Mouse (Mus musculus): Measurements from ENCODE around the gene Ppl. TPM values are rescaled to one million over a fixed set of nuclear protein-coding genes. Genes with fewer than 3 reads are reported as not detected.

Ppl gene
- polyA plus RNA-seq, 1 experiment from 2014 or later: 0.80 TPM

GRCm38 (mm10) chr16:5071974-5072373, 60.2 kb downstream of the Ppl start:
- H3K27me3 ChIP-seq (replicated peaks): no peaks in the 10 kb centered on the region
- no peak overlapping the region for H3K27ac ChIP-seq
- H3K36me3 ChIP-seq: peaks cover 80% of the 10 kb centered on the region
- 93% methylated on average over 7 of the region's 7 CpGs for WGBS
- no peaks in the 10 kb centered on the region for H3K9me3 ChIP-seq
- no peak for ATAC-seq (ENCODE audit: low FRiP score, low read depth)
- H3K4me3 ChIP-seq: no peak overlapping the region
- H3K4me1 ChIP-seq: no peaks in the 10 kb centered on the region
- no peak overlapping the region for H3K4me2 ChIP-seq (replicated peaks)
- no peak overlapping the region for H3K9ac ChIP-seq

GRCm38 (mm10) chr16:5070321-5070720, 61.9 kb downstream of the Ppl start:
- Histone ChIP-seq H3K9ac (no peak overlapping the region), H3K4me1 (no peaks in the 10 kb centered on the region), H3K27ac (no peak overlapping the region), H3K27me3 (replicated peaks) (no peaks in the 10 kb centered on the region), H3K9me3 (no peaks in the 10 kb centered on the region), H3K4me3 (no peak overlapping the region), H3K36me3 (peaks cover 75% of the 10 kb centered on the region), H3K4me2 (replicated peaks) (no peak overlapping the region)
- WGBS: 92% methylated on average over 3 of the region's 3 CpGs
- ATAC-seq (ENCODE audit: low FRiP score, low read depth): no peak

- no peaks in the 10 kb centered on the region for H3K4me1 ChIP-seq
- no peak overlapping the region for H3K4me2 ChIP-seq (replicated peaks)
- no peak for ATAC-seq (ENCODE audit: low FRiP score, low read depth)
- no peaks in the 10 kb centered on the region for H3K27me3 ChIP-seq (replicated peaks)
- H3K36me3 ChIP-seq: peaks cover 57% of the 10 kb centered on the region
- H3K9ac ChIP-seq: no peak overlapping the region
- H3K4me3 ChIP-seq: no peak overlapping the region
- WGBS: 93% methylated on average over 4 of the region's 4 CpGs
- H3K27ac ChIP-seq: no peak overlapping the region
- H3K9me3 ChIP-seq: no peaks in the 10 kb centered on the region
These were observed 68.7 kb downstream of the Ppl start for GRCm38 (mm10) chr16:5063472-5063871.

- no peak overlapping the region for H3K27ac ChIP-seq
- no peak overlapping the region for H3K4me3 ChIP-seq
- H3K27me3 ChIP-seq (replicated peaks): no peaks in the 10 kb centered on the region
- H3K36me3 ChIP-seq: peaks cover 52% of the 10 kb centered on the region
- no peak overlapping the region for H3K4me2 ChIP-seq (replicated peaks)
- no peaks in the 10 kb centered on the region for H3K4me1 ChIP-seq
- no peak overlapping the region for H3K9ac ChIP-seq
- 96% methylated on average over 1 of the region's 1 CpGs for WGBS
- ATAC-seq (ENCODE audit: low FRiP score, low read depth): no peak
- H3K9me3 ChIP-seq: no peaks in the 10 kb centered on the region
These were observed 74.1 kb downstream of the Ppl start for GRCm38 (mm10) chr16:5058114-5058513.

GRCm38 (mm10) chr16:5050251-5051110, 81.7 kb downstream of the Ppl start:
- Histone ChIP-seq H3K27ac (peak overlapping the region; percentile 90), H3K9ac (peak overlapping the region; percentile 83), H3K36me3 (peaks cover 34% of the 10 kb centered on the region), H3K4me3 (peak overlapping the region; percentile 97), H3K4me1 (peaks cover 21% of the 10 kb centered on the region), H3K4me2 (replicated peaks) (peak overlapping the region; percentile 97), H3K9me3 (no peaks in the 10 kb centered on the region), H3K27me3 (replicated peaks) (no peaks in the 10 kb centered on the region)
- peak; percentile 81 for ATAC-seq (ENCODE audit: low FRiP score, low read depth)
- under 1% methylated on average over 78 of the region's 78 CpGs for WGBS

GRCm38 (mm10) chr16:5049774-5050234, 82.4 kb downstream of the Ppl start, which contains the start of the genes Glyr1 and Ubn1:
Glyr1 (minus strand) TSS chr16:5049863.
Ubn1 (plus strand) TSS chr16:5050057.
- H3K36me3 ChIP-seq: peaks cover 35% of the 10 kb centered on the region
- H3K9ac ChIP-seq: peak within 1 kb of the TSS; percentile 92
- peak within 1 kb of the TSS; percentile 97 for H3K4me2 ChIP-seq (replicated peaks)
- H3K4me1 ChIP-seq: peaks cover 21% of the 10 kb centered on the region
- no peaks in the 10 kb centered on the region for H3K27me3 ChIP-seq (replicated peaks)
- ATAC-seq (ENCODE audit: low FRiP score, low read depth): peak; percentile 99
- H3K27ac ChIP-seq: peak within 1 kb of the TSS; percentile 90
- H3K4me3 ChIP-seq: peak within 1 kb of the TSS; percentile 97
- H3K9me3 ChIP-seq: no peaks in the 10 kb centered on the region
- under 1% methylated on average over 56 of the region's 56 CpGs for WGBS

- H3K4me3 ChIP-seq: peak overlapping the region; percentile 97
- WGBS: under 1% methylated on average over 38 of the region's 38 CpGs
- peak; percentile 54 for ATAC-seq (ENCODE audit: low FRiP score, low read depth)
- H3K9ac ChIP-seq: peak overlapping the region; percentile 92
- H3K4me2 ChIP-seq (replicated peaks): peak overlapping the region; percentile 88
- peaks cover 21% of the 10 kb centered on the region for H3K4me1 ChIP-seq
- peaks cover 40% of the 10 kb centered on the region for H3K36me3 ChIP-seq
- H3K27ac ChIP-seq: peak overlapping the region; percentile 86
- H3K27me3 ChIP-seq (replicated peaks): no peaks in the 10 kb centered on the region
- H3K9me3 ChIP-seq: no peaks in the 10 kb centered on the region
These were observed 82.9 kb downstream of the Ppl start for GRCm38 (mm10) chr16:5049182-5049773.

GRCm38 (mm10) chr16:5045322-5045721, 86.9 kb downstream of the Ppl start:
- H3K9me3 ChIP-seq: no peaks in the 10 kb centered on the region
- WGBS: 98% methylated on average over 3 of the region's 3 CpGs
- H3K27ac ChIP-seq: no peak overlapping the region
- peaks cover 69% of the 10 kb centered on the region for H3K36me3 ChIP-seq
- no peak overlapping the region for H3K9ac ChIP-seq
- no peaks in the 10 kb centered on the region for H3K27me3 ChIP-seq (replicated peaks)
- peaks cover 16% of the 10 kb centered on the region for H3K4me1 ChIP-seq
- H3K4me3 ChIP-seq: no peak overlapping the region
- no peak overlapping the region for H3K4me2 ChIP-seq (replicated peaks)
- ATAC-seq (ENCODE audit: low FRiP score, low read depth): no peak

- H3K36me3 ChIP-seq: peaks cover 95% of the 10 kb centered on the region
- H3K27ac ChIP-seq: no peak overlapping the region
- no peak overlapping the region for H3K4me2 ChIP-seq (replicated peaks)
- no peaks in the 10 kb centered on the region for H3K27me3 ChIP-seq (replicated peaks)
- no peak overlapping the region for H3K4me3 ChIP-seq
- 83% methylated on average over 5 of the region's 5 CpGs for WGBS
- no peaks in the 10 kb centered on the region for H3K4me1 ChIP-seq
- H3K9me3 ChIP-seq: no peaks in the 10 kb centered on the region
- H3K9ac ChIP-seq: no peak overlapping the region
- no peak for ATAC-seq (ENCODE audit: low FRiP score, low read depth)
These were observed 95.5 kb downstream of the Ppl start for GRCm38 (mm10) chr16:5036649-5037234.

Other genes starting within 250 kb of the Ppl start
- 92.5 and 93.3 TPM in 2 replicates for gene Mgrn1, start 246.2 kb downstream of the Ppl start, polyA plus RNA-seq (2016; fragmentation: Nextera tagmentation; extraction: Ambion mirVana)
- gene Nudt16l1, start 193.7 kb downstream of the Ppl start, polyA plus RNA-seq (2016; fragmentation: Nextera tagmentation; extraction: Ambion mirVana): 124 and 125 TPM in 2 replicates
- gene Anks3, start 168.2 kb downstream of the Ppl start, polyA plus RNA-seq (2016; fragmentation: Nextera tagmentation; extraction: Ambion mirVana): 60.3 and 66.5 TPM in 2 replicates
- not detected in 2 replicates for gene Sept12, start 134.6 kb downstream of the Ppl start, polyA plus RNA-seq (2016; fragmentation: Nextera tagmentation; extraction: Ambion mirVana)
- 1.1 TPM in 1 of 2 replicates, not detected in the other for gene Smim22, start 125.1 kb downstream of the Ppl start, polyA plus RNA-seq (2016; fragmentation: Nextera tagmentation; extraction: Ambion mirVana)
- gene Rogdi, start 118.9 kb downstream of the Ppl start, polyA plus RNA-seq (2016; fragmentation: Nextera tagmentation; extraction: Ambion mirVana): 121 and 124 TPM in 2 replicates
- 217 and 234 TPM in 2 replicates for gene Glyr1, start 82.6 kb downstream of the Ppl start, polyA plus RNA-seq (2016; fragmentation: Nextera tagmentation; extraction: Ambion mirVana)
- gene Ubn1, start 82.4 kb downstream of the Ppl start, polyA plus RNA-seq (2016; fragmentation: Nextera tagmentation; extraction: Ambion mirVana): 25.2 and 25.5 TPM in 2 replicates
- 1.1 and 1.2 TPM in 2 replicates for gene Sec14l5, start 14.7 kb upstream of the Ppl start, polyA plus RNA-seq (2016; fragmentation: Nextera tagmentation; extraction: Ambion mirVana)
- 12.2 and 12.6 TPM in 2 replicates for gene Nagpa, start 71.6 kb upstream of the Ppl start, polyA plus RNA-seq (2016; fragmentation: Nextera tagmentation; extraction: Ambion mirVana)
- 5.9 and 6.2 TPM in 2 replicates for gene AU021092, start 89.9 kb upstream of the Ppl start, polyA plus RNA-seq (2016; fragmentation: Nextera tagmentation; extraction: Ambion mirVana)
- 33.4 and 33.7 TPM in 2 replicates for gene Alg1, start 101.2 kb upstream of the Ppl start, polyA plus RNA-seq (2016; fragmentation: Nextera tagmentation; extraction: Ambion mirVana)
- gene Eef2kmt, start 123.6 kb upstream of the Ppl start, polyA plus RNA-seq (2016; fragmentation: Nextera tagmentation; extraction: Ambion mirVana): 7.3 and 9.2 TPM in 2 replicates

Measured in neural tube, embryonic 12.5 days (tissue).